Mouse (Mus musculus) activated CD4-positive, CD25-positive, alpha-beta regulatory T cell, adult 9 weeks (primary cell): Measurements from ENCODE around the gene Nup133. TPM values are rescaled to one million over a fixed set of nuclear protein-coding genes. Genes with fewer than 3 reads are reported as not detected.

ENCODE experiments used
- polyA plus RNA-seq: library from polyadenylated mRNA; unstranded; fragments of 100-300 nt; shearing (Covaris generic); gene quantifications from one replicate; pipeline ENCODE4 v1.2.1, GENCODE M21; 2017

Gene Nup133
- 23.8 TPM for polyA plus RNA-seq

DNA sequence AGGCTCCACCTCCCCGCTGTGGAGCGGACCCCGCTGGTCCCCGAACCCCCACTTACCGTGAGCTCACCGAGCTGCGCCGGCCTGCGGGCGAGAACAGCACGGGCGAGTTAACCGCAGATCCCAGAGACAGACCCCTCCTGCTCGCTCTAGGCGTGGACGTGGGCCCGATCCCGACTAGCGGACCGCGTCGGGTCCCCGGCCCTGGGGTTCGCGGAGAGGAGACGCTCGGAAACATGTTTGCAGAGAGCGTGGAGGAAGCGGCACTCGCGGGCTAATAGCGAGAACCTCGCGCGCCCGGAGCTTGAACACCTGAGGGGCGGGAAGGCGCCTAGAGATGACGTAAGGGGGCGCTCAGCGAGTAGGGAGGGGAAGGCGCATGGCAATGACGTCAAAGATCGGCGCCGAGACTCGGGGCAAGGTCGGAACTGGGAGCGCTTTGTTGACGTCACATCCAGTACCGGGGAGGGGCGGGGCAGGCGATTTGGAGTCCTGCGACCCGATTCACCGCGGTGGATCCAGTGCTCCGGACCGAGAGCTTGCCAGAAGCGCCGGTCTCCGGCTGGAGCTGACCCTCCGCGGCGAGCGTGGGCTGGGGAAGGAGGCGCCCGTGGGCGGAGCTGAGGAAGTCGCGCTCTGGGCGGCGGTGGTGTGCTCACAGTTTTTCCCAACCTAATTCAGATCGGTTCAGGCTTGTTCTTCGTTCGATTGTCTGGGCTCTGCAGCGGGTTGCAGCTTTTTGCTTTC, at the start of gene Nup133:
TSS of gene Nup133 (minus strand) at position 324 of the 744 bp plus-strand sequence.

DNA sequence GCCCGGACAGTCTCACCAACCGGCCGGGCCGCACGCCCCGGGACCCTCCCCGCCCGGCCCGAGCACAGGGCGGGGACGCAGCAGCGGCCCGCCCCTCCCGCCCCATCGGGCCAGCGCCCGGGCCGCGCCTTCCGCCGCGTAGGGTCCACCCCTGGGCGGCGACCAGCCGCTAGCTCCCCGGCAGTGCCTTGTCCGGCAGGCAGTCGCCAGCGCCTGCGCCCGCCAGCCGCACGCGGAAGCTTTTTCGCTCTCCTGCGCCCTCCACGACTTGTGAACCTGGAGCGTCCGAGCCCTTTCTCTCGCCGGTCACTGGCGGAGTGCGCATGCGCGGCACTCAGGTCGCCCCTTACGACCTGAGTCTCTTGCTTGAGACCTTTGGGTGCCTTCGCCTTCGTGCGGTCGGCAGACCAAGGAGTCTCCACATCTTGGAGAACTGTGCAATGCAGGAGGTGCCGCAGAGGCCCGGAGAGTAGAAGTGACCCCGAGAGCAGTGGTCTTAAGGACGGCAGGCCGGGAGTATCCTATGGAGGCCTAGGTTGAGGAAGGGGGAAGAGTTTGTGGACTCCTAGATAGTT, 33.8 kb upstream of the Nup133 start, which contains the start of gene Abcb10:
TSS of gene Abcb10 (minus strand) at position 297 of the 575 bp plus-strand sequence.

GRCm38 (mm10) chr8:123894502-123895097, 54.5 kb downstream of the Nup133 start, which contains the start of gene Acta1:
Gene Acta1, minus strand, starts transcription at chr8:123894751.

GRCm38 (mm10) chr8:123859648-123860259, 89.3 kb downstream of the Nup133 start, which contains the start of gene Ccsap:
Gene Ccsap, minus strand, starts transcription at chr8:123860209.

Other genes with a start within 250 kb of the Nup133 start
- gene Rab4a, start 143.3 kb downstream of the Nup133 start, polyA plus RNA-seq, result 11.8 TPM
- 3.0 TPM for gene Ccsap, start 89.1 kb downstream of the Nup133 start, polyA plus RNA-seq
- gene Acta1, start 54.5 kb downstream of the Nup133 start, polyA plus RNA-seq, result 0.20 TPM
- 2.1 TPM for gene Abcb10, start 33.9 kb upstream of the Nup133 start, polyA plus RNA-seq
- gene Taf5l, start 72.1 kb upstream of the Nup133 start, polyA plus RNA-seq, result 17.6 TPM
- gene Urb2, start 72.2 kb upstream of the Nup133 start, polyA plus RNA-seq, result 11.5 TPM